Mouse (Mus musculus) left cerebral cortex, adult 11 months (tissue): ENCODE data around the gene Mesp1.
A peak's percentile ranks its signal among the peaks of the same experiment; 100 is the strongest.
"Not testable (repeated sequence)": the region's sequence is repeated elsewhere in the genome, so short reads cannot be mapped to it uniquely, and the experiment has no call there.

ENCODE experiments used
- DNase-seq: peaks from one replicate; pipeline ENCODE4 v3.0.0; 2022; ENCODE audit warnings: low spot score

Mesp1 gene

DNA sequence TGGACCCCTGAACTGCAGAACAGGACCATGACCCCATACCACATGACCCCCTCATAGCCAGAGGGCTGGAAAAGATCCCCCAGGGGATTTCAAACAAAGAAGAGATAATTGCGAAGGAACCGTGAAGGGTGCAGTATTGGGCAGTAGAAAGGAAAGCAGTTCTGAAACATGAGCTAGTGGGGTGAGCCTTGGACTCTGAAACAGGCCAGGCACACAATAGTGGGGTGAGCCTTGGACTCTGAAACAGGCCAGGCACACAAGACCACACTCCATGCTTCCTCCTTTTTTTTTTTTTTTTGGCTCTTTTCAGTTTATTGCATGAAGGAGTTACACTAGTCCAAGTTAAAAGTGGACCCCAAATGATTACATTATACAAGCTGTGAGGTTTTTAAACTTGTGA is 3.8 kb downstream of the Mesp1 start:
- DNase-seq: not testable (repeated sequence)

DNA sequence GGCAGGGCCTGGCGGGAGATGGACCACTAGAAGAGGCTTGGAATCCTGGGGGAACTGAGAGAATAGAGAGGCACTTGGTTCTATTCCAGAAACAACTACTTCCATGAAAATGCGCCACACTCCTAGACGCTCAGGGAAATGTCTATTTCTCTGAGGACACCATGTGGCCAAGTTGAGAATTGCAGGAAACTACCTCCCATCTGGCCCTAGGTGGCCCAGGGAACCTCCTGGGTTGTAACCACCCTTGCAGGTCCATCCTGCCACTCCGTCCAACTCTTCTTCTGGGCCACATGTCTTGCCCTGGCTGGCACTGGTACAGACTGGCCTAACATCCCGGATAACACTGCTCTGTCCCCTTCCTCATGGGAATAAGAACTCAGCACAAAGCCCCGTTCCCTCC is 7.3 kb downstream of the Mesp1 start:
- peak; percentile 43 for DNase-seq

DNA sequence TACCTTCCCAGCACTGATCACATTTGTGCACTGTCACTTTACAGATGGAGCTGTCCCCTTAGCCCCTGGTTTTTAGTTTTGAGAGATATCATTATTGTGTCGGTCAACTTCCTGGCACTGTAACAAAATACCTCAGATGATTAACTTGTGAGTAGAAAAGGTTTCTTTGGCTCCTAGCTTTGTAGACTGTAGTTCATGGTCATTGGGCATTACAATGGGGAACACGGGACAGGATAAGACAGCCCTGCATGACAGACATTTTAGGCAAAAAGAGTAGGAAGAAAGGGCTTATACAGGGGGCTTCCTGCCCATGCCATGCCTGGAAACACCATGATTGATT is 11.1 kb downstream of the Mesp1 start:
- no peak for DNase-seq

DNA sequence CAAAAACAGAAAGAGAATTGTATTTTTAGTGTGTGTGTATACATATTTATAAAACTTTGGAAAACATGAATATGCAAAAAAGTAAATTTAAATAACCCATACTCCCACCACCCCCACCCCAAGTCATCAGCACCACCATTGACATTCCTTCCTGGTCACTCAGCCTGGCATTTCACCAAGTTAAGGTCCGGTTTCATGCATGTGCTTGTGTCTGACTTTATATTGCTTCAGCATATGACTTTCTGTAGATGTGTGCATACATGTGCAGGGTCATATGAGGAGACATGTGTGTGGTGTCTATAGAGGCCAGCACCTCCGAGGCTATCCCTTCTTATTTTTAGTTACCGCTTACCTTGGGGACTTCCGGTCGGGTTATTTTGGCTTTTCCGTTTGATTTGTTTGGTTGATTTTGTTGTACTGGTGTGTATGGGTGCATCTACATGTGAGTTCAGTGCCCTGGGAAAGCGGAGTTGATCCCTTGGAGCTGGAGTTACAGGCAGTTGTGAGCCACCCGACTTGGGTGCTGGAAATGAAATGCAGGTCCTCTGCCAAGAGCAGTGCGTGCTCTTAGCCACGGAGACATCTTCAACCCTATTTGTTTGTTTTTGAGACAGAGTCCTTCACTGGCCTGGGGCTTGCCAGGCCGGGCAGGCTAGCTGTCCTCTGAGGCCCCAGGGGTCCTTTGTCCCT is 11.6 kb downstream of the Mesp1 start:
- DNase-seq: no peak

DNA sequence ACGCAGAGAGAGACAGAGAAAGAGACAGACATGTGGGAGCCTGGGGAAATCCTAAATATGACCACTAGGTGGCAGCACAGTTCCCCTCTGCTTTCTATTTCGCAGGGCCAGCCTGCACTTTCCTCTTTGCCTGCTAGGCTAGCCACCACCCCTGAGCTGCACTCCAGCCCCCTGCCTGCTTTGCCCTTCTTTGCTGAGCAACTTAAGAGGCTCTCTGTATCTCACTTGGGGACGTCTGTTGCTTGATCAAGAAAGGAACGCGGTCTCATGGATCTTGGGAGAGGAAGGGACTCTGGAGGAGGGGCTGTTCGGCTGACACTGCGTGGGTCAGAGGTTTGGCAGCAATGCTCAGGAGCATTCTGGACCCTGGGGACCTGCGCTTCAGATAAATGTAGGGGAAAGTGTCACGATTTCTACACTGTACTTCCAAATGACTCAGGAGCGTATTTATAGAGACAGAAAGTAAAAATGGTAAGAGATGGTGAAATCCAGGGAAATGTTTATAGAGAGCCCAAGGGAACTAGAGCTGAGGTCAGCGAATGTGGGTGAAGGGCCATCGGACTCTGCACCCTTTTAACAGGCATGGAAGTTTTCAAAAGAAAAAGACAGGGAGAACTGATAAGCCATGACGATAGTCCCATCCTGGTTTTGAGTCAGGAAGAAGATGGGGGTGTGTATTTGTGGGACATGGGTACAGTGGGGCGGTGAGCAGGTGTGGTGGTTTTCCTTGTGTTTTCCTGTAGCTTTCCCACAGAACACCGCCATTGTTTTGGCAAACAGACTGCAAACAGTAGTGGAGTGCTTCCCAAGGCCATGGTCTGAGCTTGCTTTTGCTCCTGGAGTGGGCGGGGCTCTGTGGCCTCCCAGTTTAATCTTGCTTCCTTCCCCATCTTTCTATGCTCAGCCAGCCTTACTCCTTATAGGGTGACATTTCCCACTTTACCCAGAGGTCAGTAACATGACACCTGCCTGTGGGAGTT is 12.7 kb downstream of the Mesp1 start:
- DNase-seq: peak; percentile 56

DNA sequence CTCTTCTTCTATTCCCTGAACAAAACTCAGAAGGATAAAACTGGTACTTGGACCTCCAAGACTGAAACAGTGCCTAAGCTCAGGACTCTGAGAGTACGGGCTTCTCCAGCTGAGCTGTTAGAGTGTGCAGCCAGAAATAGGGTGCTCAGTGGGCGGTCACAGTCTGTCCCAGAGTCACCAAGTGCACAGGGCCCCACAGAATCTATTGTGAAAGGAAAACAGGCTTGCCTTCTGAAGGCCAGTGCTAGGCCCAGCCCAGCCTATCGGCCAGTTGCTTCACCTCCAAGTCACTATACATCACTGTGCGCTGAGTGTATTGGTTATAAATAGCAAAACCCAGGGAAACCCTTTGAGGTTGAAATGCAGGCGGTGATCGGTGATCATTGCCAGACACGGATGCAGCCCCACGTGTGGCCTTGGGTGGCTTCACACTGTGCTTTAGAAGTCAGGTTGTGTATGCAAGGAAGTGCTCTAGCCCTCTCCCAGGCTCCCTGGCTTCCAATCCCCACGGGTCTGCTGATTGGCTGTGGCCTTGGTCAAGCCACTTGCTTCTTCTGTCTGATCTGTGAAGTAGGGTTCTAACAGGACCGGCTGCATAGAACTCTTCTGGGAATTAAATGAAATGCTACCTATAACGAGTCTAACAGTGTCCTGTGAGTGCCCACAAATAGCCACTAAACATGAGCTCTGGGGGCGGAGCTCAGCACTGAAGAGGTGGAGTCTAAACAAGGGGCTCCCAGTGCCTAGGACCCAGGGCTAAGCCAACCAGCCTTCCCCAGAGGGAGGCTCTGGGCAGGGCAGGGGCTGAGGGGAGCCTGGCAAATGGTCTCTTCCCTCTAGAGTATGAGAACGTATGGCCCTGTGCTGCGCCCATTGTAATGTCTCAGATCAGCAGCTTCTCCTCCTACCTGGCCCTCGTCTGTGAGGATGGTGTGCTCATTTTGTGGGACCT is 21.8 kb downstream of the Mesp1 start:
- peak; percentile 37 for DNase-seq

DNA sequence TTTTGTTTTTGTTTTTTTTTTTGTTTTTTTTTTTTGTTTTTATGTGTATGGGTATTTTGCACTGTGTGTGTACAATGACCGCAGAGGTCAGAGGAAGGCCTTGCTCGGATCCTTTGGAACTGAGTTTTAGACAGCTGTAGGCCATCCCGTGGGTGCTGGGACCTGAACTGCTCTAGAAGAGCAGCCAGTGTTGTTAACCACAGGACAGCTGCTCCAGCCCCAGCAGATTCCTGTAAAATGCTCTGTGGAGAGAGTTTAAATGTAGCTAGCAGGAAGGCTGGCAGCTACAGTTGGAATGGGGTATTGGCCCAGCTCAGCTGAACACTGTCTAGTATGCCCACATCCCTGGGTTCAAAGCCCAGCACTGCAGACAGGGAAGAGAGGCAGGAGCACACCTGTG is 23.9 kb downstream of the Mesp1 start:
- no peak for DNase-seq

DNA sequence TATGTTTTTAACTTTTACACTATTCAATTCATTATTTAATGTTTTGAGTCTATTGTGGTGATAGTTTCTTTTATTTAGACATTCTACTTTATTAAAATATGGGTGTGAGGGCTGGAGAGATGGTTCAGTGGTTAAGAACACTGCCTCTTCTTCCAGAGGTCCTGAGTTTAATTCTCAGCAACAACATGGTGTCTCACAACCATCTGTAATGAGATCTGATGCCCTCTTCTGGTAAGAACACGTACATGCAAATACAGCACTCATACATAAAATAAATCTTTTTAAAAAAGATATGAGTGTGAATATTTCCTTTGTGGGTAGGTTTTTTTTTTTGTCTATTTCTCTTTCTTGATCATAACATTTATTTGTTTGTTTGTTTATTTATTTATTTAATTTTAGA is 27.6 kb downstream of the Mesp1 start:
- DNase-seq: no peak

DNA sequence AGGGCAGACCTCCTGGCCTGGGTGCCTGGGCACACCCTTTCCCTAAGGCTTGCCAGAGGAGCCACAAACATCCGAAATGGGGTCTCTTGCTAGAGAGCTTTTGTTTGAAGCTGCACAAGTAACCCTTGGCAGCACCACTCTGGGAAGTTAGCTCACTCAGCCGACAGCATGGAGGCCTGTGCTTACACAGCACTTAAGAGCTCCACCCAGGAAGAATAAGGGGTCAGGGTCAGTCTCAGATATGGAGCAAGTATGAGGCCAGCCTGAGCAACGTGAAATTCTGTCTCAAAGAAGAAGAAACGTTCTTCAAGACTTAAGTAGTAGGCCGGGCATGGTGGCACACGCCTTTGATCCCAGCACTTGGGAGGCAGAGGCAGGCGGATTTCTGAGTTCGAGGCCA is 31.5 kb downstream of the Mesp1 start:
- no peak for DNase-seq

DNA sequence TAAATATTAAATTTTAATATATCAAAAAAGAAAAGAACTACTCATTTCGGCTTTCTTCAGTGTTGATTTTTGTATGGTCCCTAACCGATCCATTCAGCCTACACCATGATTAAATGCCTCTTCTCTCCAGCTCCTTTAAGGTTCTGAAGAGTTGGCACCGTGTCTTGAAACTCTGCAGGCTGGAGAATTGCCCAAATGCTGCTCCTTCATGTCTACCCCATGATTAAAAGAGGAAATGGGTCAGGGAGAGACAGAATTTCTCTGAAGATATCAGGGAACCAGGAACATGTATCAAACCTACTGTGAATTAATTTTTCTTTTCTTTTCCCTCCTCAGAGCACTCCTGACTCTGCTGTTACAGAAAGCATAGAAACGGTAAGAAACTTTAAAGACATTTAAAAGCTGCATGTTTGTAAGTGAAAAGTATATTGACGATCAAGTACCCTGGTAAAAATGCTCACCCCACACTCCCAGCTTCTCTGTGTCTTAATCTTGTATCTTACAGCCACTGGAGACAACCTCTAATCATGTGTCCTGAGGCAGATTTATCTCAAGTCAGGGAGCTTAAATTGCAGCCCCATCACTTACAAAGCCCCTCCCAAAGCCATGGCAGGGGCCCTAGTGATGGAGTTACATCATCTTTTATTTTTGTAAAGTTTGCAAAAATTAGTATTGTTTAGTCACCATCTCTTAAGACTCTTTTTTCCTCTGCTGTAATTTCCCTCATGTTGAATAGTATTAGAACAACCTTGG is 32.3 kb downstream of the Mesp1 start:
- no peak for DNase-seq

DNA sequence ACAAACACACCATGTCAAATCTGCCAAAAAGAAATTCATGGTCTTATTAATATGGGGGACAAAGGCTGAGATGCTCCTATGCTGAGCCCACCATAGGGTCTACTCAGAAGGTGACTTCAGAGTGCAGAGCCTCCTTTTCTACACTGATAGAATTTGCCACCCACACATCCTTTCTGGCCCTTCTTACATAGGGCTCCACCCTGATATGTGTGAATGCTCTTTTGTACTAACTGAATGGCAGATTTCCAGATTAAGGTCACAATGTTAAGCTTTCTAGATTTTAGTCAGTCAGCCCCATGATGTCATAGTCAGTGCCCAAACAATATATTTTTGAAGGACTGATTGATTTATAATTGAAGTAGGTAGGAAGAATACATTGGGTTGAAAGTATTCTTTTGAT is 33.8 kb downstream of the Mesp1 start:
- DNase-seq: no peak

DNA sequence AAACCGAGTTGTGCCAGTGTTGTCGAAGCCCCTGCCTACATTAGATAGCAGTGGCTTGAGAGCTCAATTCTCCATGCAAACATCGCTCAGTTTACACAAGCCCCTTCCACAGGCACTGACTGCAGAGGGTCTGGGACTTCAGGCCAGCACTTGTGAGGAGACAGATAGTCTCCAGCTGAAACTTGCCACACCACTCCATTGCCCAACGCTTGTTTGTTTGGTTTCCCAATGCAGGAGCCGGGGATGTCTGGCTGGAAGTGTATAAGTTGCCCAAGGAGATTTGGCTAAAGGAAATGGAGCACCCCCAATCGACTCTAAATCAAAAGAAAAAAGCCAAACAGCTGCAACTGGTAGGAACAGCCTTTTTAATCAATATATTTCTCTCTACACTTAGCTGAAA is 35.4 kb downstream of the Mesp1 start:
- DNase-seq: no peak

DNA sequence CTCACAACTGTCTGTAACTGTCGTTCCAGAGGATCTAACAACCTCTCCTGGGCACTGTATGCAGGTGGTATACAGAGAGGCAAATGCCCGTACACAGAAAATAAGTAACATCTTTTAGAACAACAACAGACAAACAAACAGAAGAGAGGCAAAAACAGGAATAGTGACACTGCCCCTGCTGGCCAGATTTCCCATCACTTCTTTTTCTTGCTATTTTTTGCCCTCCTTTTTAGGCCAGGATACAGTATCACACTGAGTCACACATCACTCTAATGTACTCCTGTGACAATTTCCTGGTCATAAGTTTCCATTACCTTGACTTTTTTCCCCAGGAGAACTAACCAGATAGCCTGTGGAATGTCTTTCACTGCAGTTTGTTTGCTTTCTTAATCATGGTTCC is 37.3 kb downstream of the Mesp1 start:
- DNase-seq: no peak

DNA sequence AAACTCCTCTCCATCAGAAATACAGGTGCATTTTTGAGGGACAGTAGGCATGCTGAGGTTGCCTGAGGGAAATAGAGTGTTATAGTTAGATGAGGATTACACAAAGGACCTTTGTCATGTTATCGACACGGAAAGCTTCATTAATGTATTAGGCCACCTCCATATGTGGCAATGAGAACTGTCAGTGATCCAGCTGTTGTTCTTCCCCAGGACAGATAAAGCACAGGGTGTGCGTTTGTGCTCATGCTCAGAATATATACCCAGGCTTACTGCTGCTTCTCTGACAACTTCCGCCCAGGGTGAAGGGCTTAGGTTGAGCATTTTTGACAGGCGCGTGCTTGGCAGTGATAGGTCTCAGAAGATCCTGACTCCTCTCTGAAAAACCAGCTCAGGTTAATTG is 44.1 kb downstream of the Mesp1 start:
- DNase-seq: no peak

DNA sequence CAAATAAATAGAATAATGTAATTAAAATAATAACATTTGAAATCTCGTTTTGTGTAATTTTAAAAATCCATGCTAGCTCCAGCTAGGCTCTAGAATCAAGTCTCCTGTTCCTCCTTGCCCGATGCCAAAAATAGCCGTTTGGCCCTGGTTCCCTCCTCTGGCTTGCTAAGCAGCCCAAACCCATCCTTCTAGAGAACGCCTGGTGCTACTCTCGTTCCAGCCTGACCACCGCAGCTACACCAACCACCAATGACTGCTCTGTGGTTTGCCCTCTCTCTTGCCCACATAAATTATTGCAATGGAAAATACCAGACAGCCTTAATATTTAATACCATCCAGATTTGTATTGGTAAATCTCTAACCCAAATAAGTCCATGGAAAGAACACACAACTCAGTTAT is 45.9 kb downstream of the Mesp1 start:
- no peak for DNase-seq

DNA sequence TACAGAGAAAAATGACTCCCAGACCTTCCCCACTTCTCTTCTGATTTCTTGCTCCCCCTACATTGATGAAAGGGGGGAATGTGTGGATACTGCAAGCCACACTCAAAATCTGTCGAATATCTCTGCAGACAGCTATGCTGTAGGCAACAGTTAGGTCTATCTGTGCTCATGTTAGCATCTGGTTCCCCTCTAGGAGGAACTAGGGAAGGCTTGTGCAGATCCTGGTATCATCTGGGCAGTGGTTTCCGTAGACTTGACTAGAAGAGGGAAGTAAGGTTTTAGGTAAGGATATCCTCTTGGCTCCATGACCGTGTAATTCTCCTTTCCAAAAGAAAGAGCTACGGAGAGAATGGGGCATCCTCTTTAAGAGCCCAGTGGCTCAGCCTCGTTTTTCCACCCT is 49.0 kb downstream of the Mesp1 start:
- no peak for DNase-seq

DNA sequence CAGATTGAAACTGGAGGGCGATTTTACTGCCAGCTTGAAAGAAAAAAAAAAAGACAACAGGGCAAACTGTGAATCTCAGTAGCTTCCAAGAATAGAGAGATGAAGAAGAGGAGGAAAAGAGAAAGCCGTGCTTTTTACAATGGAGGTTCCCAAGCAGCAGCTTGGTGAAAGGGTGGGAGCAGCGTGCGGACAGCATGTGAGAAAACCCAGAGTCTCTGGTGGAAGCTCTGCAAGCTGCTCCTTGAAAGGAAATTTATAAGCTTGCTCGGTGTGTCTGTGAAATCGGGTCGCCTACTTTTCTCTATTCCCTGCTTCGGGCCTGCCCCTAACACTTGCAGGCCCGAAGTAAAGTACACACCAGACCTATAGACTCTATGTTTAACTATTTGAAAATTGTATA is 49.5 kb downstream of the Mesp1 start:
- DNase-seq: no peak

DNA sequence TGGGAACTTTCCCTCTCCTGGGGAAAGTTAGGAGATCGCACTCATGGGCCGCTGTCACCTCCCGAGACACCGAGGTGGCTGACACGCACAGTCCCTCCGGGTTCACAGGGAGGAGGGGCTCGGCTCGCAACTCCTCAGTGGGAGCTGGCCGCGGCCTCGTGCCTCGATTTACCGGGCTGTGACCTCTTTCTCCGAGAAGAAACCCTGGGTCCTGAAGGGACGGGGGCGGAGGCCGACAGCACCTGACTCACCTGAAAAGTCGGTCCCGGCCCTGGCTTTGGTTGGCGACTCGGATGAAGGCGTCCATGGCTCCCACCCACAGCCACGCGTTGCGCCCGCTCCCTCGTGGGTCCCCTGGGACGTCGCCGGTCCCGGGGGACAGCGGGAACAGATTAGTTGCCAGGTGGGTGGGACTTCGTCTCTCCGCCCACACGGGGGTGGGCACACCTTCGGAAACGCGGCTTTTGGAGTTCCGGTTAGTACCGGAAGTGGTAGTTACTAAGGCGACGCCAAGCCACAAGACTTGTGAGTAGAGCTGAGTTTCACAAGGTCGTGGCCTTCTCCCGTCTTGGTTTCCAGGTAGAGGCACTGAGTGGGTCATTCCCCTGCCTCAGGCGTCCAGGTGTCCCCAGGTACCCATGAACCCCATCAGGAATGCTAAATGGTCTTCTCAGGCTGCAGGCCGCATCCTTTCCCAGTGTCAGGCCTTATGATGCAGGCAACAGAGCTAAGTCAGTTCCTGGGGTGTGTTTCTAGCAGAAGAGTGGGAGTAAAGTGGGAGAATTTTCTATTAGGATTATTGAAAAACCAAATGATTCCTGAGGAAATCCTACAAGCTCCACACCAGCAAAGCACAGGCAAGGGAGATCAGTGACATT is 50.7 kb downstream of the Mesp1 start, which contains the start of the genes Pex11a and Wdr93:
Gene Pex11a (minus strand): TSS at position 473 of the 878 bp plus-strand sequence.
Gene Wdr93 (plus strand): TSS at position 505 of the 878 bp plus-strand sequence.
- DNase-seq: peak; percentile 80

DNA sequence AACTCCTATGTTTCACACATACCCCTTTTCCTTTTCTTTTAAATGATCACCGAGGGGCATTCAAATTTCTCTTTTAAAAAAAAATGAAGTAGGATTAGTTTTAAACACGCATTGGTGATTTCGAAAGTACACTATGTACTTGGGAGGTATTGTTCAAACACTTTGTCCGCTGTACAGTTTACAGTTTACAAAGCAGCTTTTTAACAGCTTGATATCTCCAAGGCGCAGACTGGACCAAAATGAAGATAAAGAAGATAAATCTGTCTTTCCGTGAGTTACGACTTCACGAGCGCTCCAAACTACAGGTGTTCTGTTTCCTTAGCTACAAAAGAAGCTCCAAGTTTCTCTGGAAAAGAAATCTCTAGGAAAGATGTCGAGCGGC is 51.3 kb downstream of the Mesp1 start:
- DNase-seq: no peak
